Mouse (Mus musculus): Measurements from ENCODE around the gene Acbd4. TPM values are rescaled to one million over a fixed set of nuclear protein-coding genes. Genes with fewer than 3 reads are reported as not detected.

Acbd4 gene
- total and polyA plus RNA-seq, 2 experiments from 2014 or later = 16.3 to 21.6 TPM

DNA sequence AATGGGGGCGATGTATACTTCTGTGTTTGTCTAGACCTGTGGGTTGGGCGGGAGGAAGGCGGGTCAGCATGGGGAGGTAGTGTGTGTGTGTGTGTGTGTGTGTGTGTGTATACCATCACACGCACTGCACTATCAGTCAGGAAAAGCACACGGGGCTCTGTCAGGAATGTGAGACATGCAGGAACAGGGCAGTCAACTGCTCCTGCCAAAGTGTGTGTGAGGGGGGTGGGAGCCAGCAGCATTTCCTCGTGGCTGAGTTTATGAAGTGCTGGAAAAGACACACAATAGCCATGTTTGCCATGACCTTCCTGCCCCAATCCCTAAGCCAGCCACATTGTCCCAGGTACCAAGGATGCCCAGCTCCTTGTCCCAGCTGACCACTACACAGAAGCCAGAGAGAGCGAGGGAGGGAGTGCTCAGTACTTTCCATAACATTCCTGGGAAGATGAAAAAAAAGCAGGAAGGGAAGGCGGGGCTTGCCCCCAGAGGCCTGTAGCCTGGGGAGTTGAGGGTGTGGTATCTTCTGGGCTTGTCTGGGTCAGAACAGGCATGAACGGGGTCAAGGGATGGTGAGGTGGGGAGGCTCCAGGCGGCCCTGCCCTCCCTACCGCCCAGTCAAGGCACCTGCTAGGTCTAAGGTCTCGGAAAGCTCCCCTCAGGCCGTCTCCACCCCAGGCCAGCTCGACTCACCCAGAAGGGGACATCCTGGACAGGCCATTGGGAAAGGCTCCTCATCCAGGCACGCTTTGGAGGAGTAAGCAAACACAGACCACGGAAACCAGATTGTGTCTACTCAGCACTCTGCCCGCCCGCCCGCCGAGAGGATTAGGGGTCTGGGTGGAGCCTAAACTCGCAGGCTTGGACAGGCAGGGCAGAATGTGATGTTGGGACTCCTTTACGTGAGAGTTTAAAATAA is 4.2 kb upstream of the Acbd4 start:
- Histone ChIP-seq H3K4me2 (ENCODE audit: low read depth, low read length) (peak overlapping the region; percentile 52), H3K9me3 (replicated peaks; ENCODE audit: control insufficient read depth, low read length) (no peaks in the 10 kb centered on the region), H3K4me3 (ENCODE audit: low read depth, low read length) (peak overlapping the region; percentile 16), H3K27ac (ENCODE audit: low read depth) (peak overlapping the region; percentile 97), H3K27me3 (ENCODE audit: control insufficient read depth, insufficient read depth, low read length) (no peaks in the 10 kb centered on the region), H3K4me1 (ENCODE audit: control insufficient read depth, insufficient read depth) (peaks cover 61% of the 10 kb centered on the region), H3K9ac (replicated peaks; ENCODE audit: low read depth, low read length) (peak overlapping the region; percentile 35; the same call in 1 of the 2 replicates), H3K36me3 (replicated peaks; ENCODE audit: control insufficient read depth, insufficient read depth, low read length) (no peaks in the 10 kb centered on the region)
- ATAC-seq (ENCODE audit: insufficient read depth, low read depth) = peak; percentile 77
- DNase-seq (ENCODE audit: low spot score) = peak; percentile 85
- TF ChIP-seq EP300 (IDR thresholded peaks at IDR 0.05; ENCODE audit: low read depth) (peak; percentile 93), CTCF (IDR thresholded peaks at IDR 0.05; ENCODE audit: low read depth) (no peak)
- 9% methylated on average over 22 of the region's 22 CpGs for WGBS

GRCm38 (mm10) chr11:103098531-103099190 is 2.8 kb upstream of the Acbd4 start:
- Histone ChIP-seq H3K4me1 (ENCODE audit: control insufficient read depth, insufficient read depth) (peaks cover 62% of the 10 kb centered on the region), H3K4me2 (ENCODE audit: low read depth, low read length) (no peak overlapping the region), H3K9ac (replicated peaks; ENCODE audit: low read depth, low read length) (peak overlapping the region; percentile 19; the same call in 1 of the 2 replicates), H3K27ac (ENCODE audit: low read depth) (peak overlapping the region; percentile 97), H3K27me3 (ENCODE audit: control insufficient read depth, insufficient read depth, low read length) (no peaks in the 10 kb centered on the region), H3K4me3 (ENCODE audit: low read depth, low read length) (no peak overlapping the region), H3K36me3 (replicated peaks; ENCODE audit: control insufficient read depth, insufficient read depth, low read length) (no peaks in the 10 kb centered on the region), H3K9me3 (replicated peaks; ENCODE audit: control insufficient read depth, low read length) (no peaks in the 10 kb centered on the region)
- DNase-seq (ENCODE audit: low spot score) = peak; percentile 72
- 37% methylated on average over 11 of the region's 11 CpGs for WGBS
- no peak for ATAC-seq (ENCODE audit: insufficient read depth, low read depth)
- TF ChIP-seq CTCF (IDR thresholded peaks at IDR 0.05; ENCODE audit: low read depth) (no peak), EP300 (IDR thresholded peaks at IDR 0.05; ENCODE audit: low read depth) (peak; percentile 74)

DNA sequence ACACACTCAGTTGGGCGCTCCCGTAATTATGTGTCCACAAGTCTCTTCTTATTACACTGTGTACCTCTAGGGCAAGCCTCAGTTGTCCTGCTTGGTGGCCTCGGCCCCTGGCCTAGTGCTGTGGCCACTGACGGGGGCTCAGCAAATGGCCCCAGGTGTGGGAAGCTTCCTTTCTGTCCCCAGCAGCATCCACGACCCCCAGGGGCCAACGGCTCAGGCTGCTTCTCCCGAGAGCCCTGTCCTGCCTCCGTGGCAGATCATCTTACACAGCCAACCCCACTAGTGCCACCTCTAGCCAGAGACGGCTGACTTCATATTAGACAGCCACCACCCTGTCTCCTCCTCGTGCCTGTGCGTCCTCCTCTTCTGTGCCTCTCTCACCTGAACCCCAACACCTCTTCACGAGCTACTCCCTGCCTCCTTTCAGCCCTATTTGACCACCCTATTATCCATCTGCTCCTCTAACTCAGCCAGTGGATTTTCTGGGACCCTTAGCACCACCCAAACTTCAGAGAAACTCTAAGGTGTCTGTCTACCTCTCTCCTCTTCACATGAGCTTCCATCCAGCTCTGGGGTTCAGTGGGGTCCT is 2.0 kb upstream of the Acbd4 start:
- H3K4me3 ChIP-seq (ENCODE audit: low read depth, low read length) = no peak overlapping the region
- no peak for DNase-seq (ENCODE audit: low spot score)
- no peaks in the 10 kb centered on the region for H3K36me3 ChIP-seq (replicated peaks; ENCODE audit: control insufficient read depth, insufficient read depth, low read length)
- ATAC-seq (ENCODE audit: insufficient read depth, low read depth) = no peak
- no peak overlapping the region; the same call in 1 of the 2 replicates for H3K9ac ChIP-seq (replicated peaks; ENCODE audit: low read depth, low read length)
- peak overlapping the region; percentile 10; the same call in 1 of the 2 replicates for H3K4me2 ChIP-seq (ENCODE audit: low read depth, low read length)
- H3K4me1 ChIP-seq (ENCODE audit: control insufficient read depth, insufficient read depth) = peaks cover 57% of the 10 kb centered on the region
- WGBS = 62% methylated on average over 12 of the region's 12 CpGs
- peak overlapping the region; percentile 97 for H3K27ac ChIP-seq (ENCODE audit: low read depth)
- TF ChIP-seq CTCF (IDR thresholded peaks at IDR 0.05; ENCODE audit: low read depth) = no peak
- TF ChIP-seq EP300 (IDR thresholded peaks at IDR 0.05; ENCODE audit: low read depth) = no peak
- no peaks in the 10 kb centered on the region for H3K9me3 ChIP-seq (replicated peaks; ENCODE audit: control insufficient read depth, low read length)
- no peaks in the 10 kb centered on the region for H3K27me3 ChIP-seq (ENCODE audit: control insufficient read depth, insufficient read depth, low read length)

GRCm38 (mm10) chr11:103100361-103100760 is 1.1 kb upstream of the Acbd4 start:
- H3K9ac ChIP-seq (replicated peaks; ENCODE audit: low read depth, low read length) = no peak overlapping the region
- H3K4me3 ChIP-seq (ENCODE audit: low read depth, low read length) = peak overlapping the region; percentile 74
- peaks cover 48% of the 10 kb centered on the region for H3K4me1 ChIP-seq (ENCODE audit: control insufficient read depth, insufficient read depth)
- no peak for ATAC-seq (ENCODE audit: insufficient read depth, low read depth)
- H3K27me3 ChIP-seq (ENCODE audit: control insufficient read depth, insufficient read depth, low read length) = no peaks in the 10 kb centered on the region
- H3K36me3 ChIP-seq (replicated peaks; ENCODE audit: control insufficient read depth, insufficient read depth, low read length) = no peaks in the 10 kb centered on the region
- no peak overlapping the region for H3K27ac ChIP-seq (ENCODE audit: low read depth)
- no peak for DNase-seq (ENCODE audit: low spot score)
- TF ChIP-seq CTCF (IDR thresholded peaks at IDR 0.05; ENCODE audit: low read depth) (no peak), EP300 (IDR thresholded peaks at IDR 0.05; ENCODE audit: low read depth) (no peak)
- H3K9me3 ChIP-seq (replicated peaks; ENCODE audit: control insufficient read depth, low read length) = no peaks in the 10 kb centered on the region
- H3K4me2 ChIP-seq (ENCODE audit: low read depth, low read length) = peak overlapping the region; percentile 82
- 68% methylated on average over 8 of the region's 8 CpGs for WGBS

DNA sequence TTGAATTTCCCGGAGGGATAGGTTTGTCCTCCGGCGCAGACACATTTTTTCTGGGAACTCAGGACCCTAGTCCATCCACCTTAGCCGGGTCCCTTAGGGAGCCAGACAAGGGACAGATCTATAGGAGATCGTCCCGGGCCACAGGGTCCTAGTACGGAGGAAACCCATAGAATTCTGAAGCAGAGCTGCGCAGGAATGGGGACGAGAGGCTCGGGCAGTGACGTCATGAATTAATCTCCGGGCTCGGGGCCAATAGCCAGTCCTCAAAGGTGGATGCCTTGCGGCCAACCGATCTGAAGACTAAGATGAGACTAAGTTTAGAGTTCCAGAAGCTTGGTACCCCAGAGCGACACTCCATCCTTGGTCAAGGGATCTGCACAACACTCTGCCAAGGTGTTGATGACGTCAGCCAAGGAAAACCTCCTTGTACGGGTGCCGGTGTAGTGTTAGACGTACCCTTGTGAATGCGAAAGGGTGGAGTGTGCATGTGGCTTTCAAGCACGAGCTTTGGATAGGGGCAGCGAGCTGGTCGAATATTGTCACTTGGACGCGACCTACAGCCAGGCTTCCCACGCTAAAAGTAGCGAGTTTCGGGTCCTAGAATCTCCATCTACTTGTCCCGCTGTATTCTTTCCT is 502 bp downstream of the Acbd4 start:
- no peak for TF ChIP-seq CTCF (IDR thresholded peaks at IDR 0.05; ENCODE audit: low read depth)
- TF ChIP-seq EP300 (IDR thresholded peaks at IDR 0.05; ENCODE audit: low read depth) = no peak; the same call in 1 of the 2 replicates
- ATAC-seq (ENCODE audit: insufficient read depth, low read depth) = peak; percentile 15; the same call in 1 of the 2 replicates
- peak; percentile 77 for DNase-seq (ENCODE audit: low spot score)
- peaks cover 36% of the 10 kb centered on the region for H3K4me1 ChIP-seq (ENCODE audit: control insufficient read depth, insufficient read depth)
- peak overlapping the region; percentile 71 for H3K9ac ChIP-seq (replicated peaks; ENCODE audit: low read depth, low read length)
- H3K4me2 ChIP-seq (ENCODE audit: low read depth, low read length) = peak overlapping the region; percentile 82
- H3K36me3 ChIP-seq (replicated peaks; ENCODE audit: control insufficient read depth, insufficient read depth, low read length) = no peaks in the 10 kb centered on the region; the same call in 1 of the 2 replicates
- H3K4me3 ChIP-seq (ENCODE audit: low read depth, low read length) = peak overlapping the region; percentile 74
- 1% methylated on average over 30 of the region's 30 CpGs for WGBS
- peak overlapping the region; percentile 61 for H3K27ac ChIP-seq (ENCODE audit: low read depth)
- no peaks in the 10 kb centered on the region for H3K27me3 ChIP-seq (ENCODE audit: control insufficient read depth, insufficient read depth, low read length)
- no peaks in the 10 kb centered on the region for H3K9me3 ChIP-seq (replicated peaks; ENCODE audit: control insufficient read depth, low read length)

Data from heart, postnatal 0 days (tissue).